Mouse (Mus musculus): ENCODE data around the gene Prss53. TPM values are rescaled to one million over a fixed set of nuclear protein-coding genes. Genes with fewer than 3 reads are reported as not detected.

Gene Prss53
- polyA plus RNA-seq, 1 experiment from 2014 or later = 2.4 TPM

GRCm38 (mm10) chr7:127876041-127876466 lies 14.7 kb downstream of the Prss53 start, which contains the start of gene Zfp646:
Gene Zfp646 (plus strand): TSS chr7:127876221.
- ATAC-seq = peak; percentile 87
- H3K27me3 ChIP-seq (replicated peaks; ENCODE audit: control insufficient read depth, insufficient read depth, low read length) = no peaks in the 10 kb centered on the region
- peak within 1 kb of the TSS; percentile 91 for H3K4me2 ChIP-seq (replicated peaks; ENCODE audit: low read depth)
- peak within 1 kb of the TSS; percentile 92 for H3K27ac ChIP-seq (ENCODE audit: low read depth, low read length)
- no peak for TF ChIP-seq CTCF (IDR thresholded peaks at IDR 0.05; ENCODE audit: low read depth)
- under 1% methylated on average over 41 of the region's 41 CpGs for WGBS
- H3K9ac ChIP-seq (ENCODE audit: low read depth, low read length) = peak within 1 kb of the TSS; percentile 89
- peaks cover 28% of the 10 kb centered on the region for H3K36me3 ChIP-seq (ENCODE audit: control insufficient read depth, insufficient read depth)
- no peaks in the 10 kb centered on the region for H3K9me3 ChIP-seq (ENCODE audit: control insufficient read depth)
- peaks cover 7% of the 10 kb centered on the region; the same call in 1 of the 2 replicates for H3K4me1 ChIP-seq (replicated peaks; ENCODE audit: control insufficient read depth, insufficient read depth, low read length)
- peak within 1 kb of the TSS; percentile 98 for H3K4me3 ChIP-seq (ENCODE audit: low read depth, low read length)

GRCm38 (mm10) chr7:127875627-127876001 lies 15.2 kb downstream of the Prss53 start:
- H3K36me3 ChIP-seq (ENCODE audit: control insufficient read depth, insufficient read depth) = peaks cover 28% of the 10 kb centered on the region
- no peaks in the 10 kb centered on the region for H3K9me3 ChIP-seq (ENCODE audit: control insufficient read depth)
- WGBS = under 1% methylated on average over 26 of the region's 43 CpGs
- peak overlapping the region; percentile 91 for H3K4me2 ChIP-seq (replicated peaks; ENCODE audit: low read depth)
- peak overlapping the region; percentile 98 for H3K4me3 ChIP-seq (ENCODE audit: low read depth, low read length)
- H3K27ac ChIP-seq (ENCODE audit: low read depth, low read length) = peak overlapping the region; percentile 92
- peaks cover 7% of the 10 kb centered on the region; the same call in 1 of the 2 replicates for H3K4me1 ChIP-seq (replicated peaks; ENCODE audit: control insufficient read depth, insufficient read depth, low read length)
- peak; percentile 81 for ATAC-seq
- 0 out of 2 replicates have a peak, but pooled peaks have one; percentile 1 for TF ChIP-seq CTCF (IDR thresholded peaks at IDR 0.05; ENCODE audit: low read depth)
- H3K27me3 ChIP-seq (replicated peaks; ENCODE audit: control insufficient read depth, insufficient read depth, low read length) = no peaks in the 10 kb centered on the region
- peak overlapping the region; percentile 89 for H3K9ac ChIP-seq (ENCODE audit: low read depth, low read length)

GRCm38 (mm10) chr7:127874812-127875626 lies 15.8 kb downstream of the Prss53 start:
- H3K27ac ChIP-seq (ENCODE audit: low read depth, low read length) = peak overlapping the region; percentile 92
- H3K4me2 ChIP-seq (replicated peaks; ENCODE audit: low read depth) = peak overlapping the region; percentile 91
- H3K27me3 ChIP-seq (replicated peaks; ENCODE audit: control insufficient read depth, insufficient read depth, low read length) = no peaks in the 10 kb centered on the region
- no peak for ATAC-seq
- WGBS = 4% methylated on average over 20 of the region's 20 CpGs
- peaks cover 24% of the 10 kb centered on the region for H3K36me3 ChIP-seq (ENCODE audit: control insufficient read depth, insufficient read depth)
- peak overlapping the region; percentile 98 for H3K4me3 ChIP-seq (ENCODE audit: low read depth, low read length)
- H3K9ac ChIP-seq (ENCODE audit: low read depth, low read length) = peak overlapping the region; percentile 89
- no peaks in the 10 kb centered on the region for H3K9me3 ChIP-seq (ENCODE audit: control insufficient read depth)
- H3K4me1 ChIP-seq (replicated peaks; ENCODE audit: control insufficient read depth, insufficient read depth, low read length) = peaks cover 7% of the 10 kb centered on the region; the same call in 1 of the 2 replicates
- no peak for TF ChIP-seq CTCF (IDR thresholded peaks at IDR 0.05; ENCODE audit: low read depth)

DNA sequence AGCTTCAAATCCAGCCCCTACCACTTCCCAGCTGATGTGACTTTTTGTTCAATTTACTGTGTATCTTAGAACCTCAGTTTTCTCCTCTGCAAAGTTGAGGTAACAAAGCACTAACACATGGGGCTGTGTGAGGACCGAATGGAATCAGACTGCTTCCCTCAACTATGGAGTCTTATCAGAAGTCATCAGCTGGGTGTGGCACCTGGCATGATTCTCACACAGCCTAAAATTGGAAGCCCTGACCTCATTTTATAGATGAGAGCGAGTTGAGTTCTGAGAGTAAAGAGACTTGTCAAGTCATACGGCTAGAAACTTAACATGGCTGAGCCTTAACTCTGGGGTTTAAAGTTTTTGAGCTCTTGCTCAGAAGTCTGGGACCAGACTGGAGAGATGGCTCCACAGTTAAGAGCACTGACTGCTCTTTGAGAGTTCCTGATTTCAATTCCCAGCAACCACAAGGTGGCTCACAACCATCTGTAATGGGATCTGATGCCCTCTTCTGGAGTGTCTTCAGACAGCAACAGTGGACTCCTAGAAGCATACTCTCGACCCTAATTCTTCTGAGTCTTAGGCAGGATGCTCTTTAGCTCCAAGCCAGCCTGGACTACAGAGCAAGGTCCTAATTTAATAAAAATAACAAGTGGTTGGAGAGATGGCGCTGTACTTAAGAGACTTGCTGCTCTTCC lies 20.5 kb downstream of the Prss53 start:
- 78% methylated on average over 5 of the region's 5 CpGs for WGBS
- no peak overlapping the region for H3K9ac ChIP-seq (ENCODE audit: low read depth, low read length)
- ATAC-seq = no peak
- H3K4me3 ChIP-seq (ENCODE audit: low read depth, low read length) = no peak overlapping the region
- no peak overlapping the region for H3K27ac ChIP-seq (ENCODE audit: low read depth, low read length)
- peaks cover 7% of the 10 kb centered on the region; the same call in 1 of the 2 replicates for H3K4me1 ChIP-seq (replicated peaks; ENCODE audit: control insufficient read depth, insufficient read depth, low read length)
- peak; percentile 64 for TF ChIP-seq CTCF (IDR thresholded peaks at IDR 0.05; ENCODE audit: low read depth)
- H3K27me3 ChIP-seq (replicated peaks; ENCODE audit: control insufficient read depth, insufficient read depth, low read length) = no peaks in the 10 kb centered on the region
- no peaks in the 10 kb centered on the region for H3K9me3 ChIP-seq (ENCODE audit: control insufficient read depth)
- no peak overlapping the region for H3K4me2 ChIP-seq (replicated peaks; ENCODE audit: low read depth)
- H3K36me3 ChIP-seq (ENCODE audit: control insufficient read depth, insufficient read depth) = peaks cover 31% of the 10 kb centered on the region

- peaks cover 3% of the 10 kb centered on the region; the same call in 1 of the 2 replicates for H3K4me1 ChIP-seq (replicated peaks; ENCODE audit: control insufficient read depth, insufficient read depth, low read length)
- H3K4me2 ChIP-seq (replicated peaks; ENCODE audit: low read depth) = no peak overlapping the region
- ATAC-seq = no peak
- no peak overlapping the region for H3K9ac ChIP-seq (ENCODE audit: low read depth, low read length)
- H3K4me3 ChIP-seq (ENCODE audit: low read depth, low read length) = no peak overlapping the region
- H3K27me3 ChIP-seq (replicated peaks; ENCODE audit: control insufficient read depth, insufficient read depth, low read length) = no peaks in the 10 kb centered on the region
- WGBS = 63% methylated on average over 3 of the region's 3 CpGs
- H3K9me3 ChIP-seq (ENCODE audit: control insufficient read depth) = no peaks in the 10 kb centered on the region
- TF ChIP-seq CTCF (IDR thresholded peaks at IDR 0.05; ENCODE audit: low read depth) = no peak
- H3K27ac ChIP-seq (ENCODE audit: low read depth, low read length) = 0 out of 2 replicates have a peak overlapping the region, but pooled peaks have one; percentile 21
- peaks cover 35% of the 10 kb centered on the region for H3K36me3 ChIP-seq (ENCODE audit: control insufficient read depth, insufficient read depth)
Observed at GRCm38 (mm10) chr7:127869149-127869810, 21.5 kb downstream of the Prss53 start.

- no peak for TF ChIP-seq CTCF (IDR thresholded peaks at IDR 0.05; ENCODE audit: low read depth)
- Histone ChIP-seq H3K36me3 (ENCODE audit: control insufficient read depth, insufficient read depth) (peaks cover 36% of the 10 kb centered on the region), H3K9ac (ENCODE audit: low read depth, low read length) (no peak overlapping the region), H3K4me3 (ENCODE audit: low read depth, low read length) (no peak overlapping the region), H3K4me1 (replicated peaks; ENCODE audit: control insufficient read depth, insufficient read depth, low read length) (no peaks in the 10 kb centered on the region), H3K4me2 (replicated peaks; ENCODE audit: low read depth) (no peak overlapping the region), H3K27ac (ENCODE audit: low read depth, low read length) (no peak overlapping the region), H3K9me3 (ENCODE audit: control insufficient read depth) (no peaks in the 10 kb centered on the region), H3K27me3 (replicated peaks; ENCODE audit: control insufficient read depth, insufficient read depth, low read length) (no peaks in the 10 kb centered on the region)
- no peak for ATAC-seq
- 94% methylated on average over 18 of the region's 18 CpGs for WGBS
Observed at GRCm38 (mm10) chr7:127867641-127868040, 23.1 kb downstream of the Prss53 start.

All from intestine, postnatal 0 days (tissue).